Comparison of ENCODE assay signal across 8 mouse cellular contexts in genomic region chr5:125151872-125152534, GRCm38 (mm10). TPM values are rescaled to one million over a fixed set of nuclear protein-coding genes. Genes with fewer than 3 reads are reported as not detected.
DNase-seq lines count a peak whose midpoint lies in the region; ATAC-seq and TF ChIP-seq lines count a peak whose summit lies in the region.

No protein-coding gene starts in this region.

- peak overlapping the region; percentile 22; the same call in 1 of the 2 replicates for H3K9ac ChIP-seq in kidney, embryonic 16.5 days (replicated peaks; ENCODE audit: low read length)
- H3K9ac ChIP-seq in midbrain, embryonic 13.5 days (replicated peaks): peak overlapping the region; percentile 52; the same call in 1 of the 2 replicates

- no peaks in the 10 kb centered on the region for H3K27me3 ChIP-seq in kidney, embryonic 16.5 days (ENCODE audit: insufficient read depth, low read length)
- no peaks in the 10 kb centered on the region for H3K27me3 ChIP-seq in midbrain, embryonic 13.5 days

- DNase-seq in adrenal gland, adult (ENCODE audit: inconsistent age in 2 of 2, low spot score in 1 of 2): peak; percentile 73 to 83
- no peak for DNase-seq in adrenal gland, adult 18-20 months (ENCODE audit: low spot score in 2 of 2)
- DNase-seq in 3134 (ENCODE audit: extremely low read depth, insufficient read length, low spot score): peak; percentile 49
- no peak for DNase-seq in cerebellum, adult 8-10 months
- DNase-seq in B cell, adult 2 months: no peak

- 0 out of 2 replicates have a peak, but pooled peaks have one; percentile 7 for TF ChIP-seq POLR2A in embryonic fibroblast, embryonic 13.5 days (IDR thresholded peaks at IDR 0.05; ENCODE audit: low read depth, low read length)

- 17% methylated on average over 17 of the region's 17 CpGs for WGBS in kidney, embryonic 16.5 days
- WGBS in midbrain, embryonic 13.5 days: 19% methylated on average over 17 of the region's 17 CpGs

- H3K9me3 ChIP-seq in kidney, embryonic 16.5 days (ENCODE audit: low read length): no peaks in the 10 kb centered on the region
- H3K9me3 ChIP-seq in midbrain, embryonic 13.5 days: no peaks in the 10 kb centered on the region

- H3K27ac ChIP-seq in embryonic fibroblast, embryonic 13.5 days (ENCODE audit: insufficient read depth, low read length): peak overlapping the region; percentile 67
- peak overlapping the region; percentile 71 for H3K27ac ChIP-seq in kidney, embryonic 16.5 days (ENCODE audit: low read length)
- H3K27ac ChIP-seq in midbrain, embryonic 13.5 days: peak overlapping the region; percentile 92

- H3K36me3 ChIP-seq in kidney, embryonic 16.5 days (ENCODE audit: insufficient read depth, low read length): no peaks in the 10 kb centered on the region
- no peaks in the 10 kb centered on the region for H3K36me3 ChIP-seq in midbrain, embryonic 13.5 days

- H3K4me2 ChIP-seq in kidney, embryonic 16.5 days (replicated peaks; ENCODE audit: low read depth, low read length): peak overlapping the region; percentile 23; the same call in 1 of the 2 replicates
- H3K4me2 ChIP-seq in midbrain, embryonic 13.5 days (replicated peaks): peak overlapping the region; percentile 32

- TF ChIP-seq CTCF in embryonic fibroblast, embryonic 13.5 days (IDR thresholded peaks at IDR 0.05; ENCODE audit: borderline replicate concordance, insufficient read depth, low read length): no peak

- ATAC-seq in kidney, embryonic 16.5 days (ENCODE audit: low FRiP score, low TSS enrichment): peak; percentile 65
- peak; percentile 81 for ATAC-seq in midbrain, embryonic 13.5 days

- no peak overlapping the region for H3K4me3 ChIP-seq in embryonic fibroblast, embryonic 13.5 days (ENCODE audit: insufficient read depth, low read length)
- 0 out of 2 replicates have a peak overlapping the region, but pooled peaks have one; percentile 1 for H3K4me3 ChIP-seq in kidney, embryonic 16.5 days (ENCODE audit: low read length)
- no peak overlapping the region for H3K4me3 ChIP-seq in midbrain, embryonic 13.5 days (replicated peaks)

- H3K4me1 ChIP-seq in embryonic fibroblast, embryonic 13.5 days (ENCODE audit: control insufficient read depth, insufficient read depth, low read length): peaks cover 16% of the 10 kb centered on the region
- peaks cover 85% of the 10 kb centered on the region for H3K4me1 ChIP-seq in kidney, embryonic 16.5 days (ENCODE audit: insufficient read depth, low read length)
- H3K4me1 ChIP-seq in midbrain, embryonic 13.5 days (replicated peaks): peaks cover 96% of the 10 kb centered on the region

RNA-seq across cellular contexts. Expression of gene Ncor2, which starts 27.0 kb away (rescaled TPM):
- 100 to 1,000 TPM; 195 to 242 TPM for total RNA-seq in adrenal gland, adult 18-20 months (2021)
- 110 and 130 TPM in 2 replicates for polyA plus RNA-seq in embryonic fibroblast, embryonic 13.5 days (2011; ENCODE audit: insufficient read length, low read depth, missing spikeins)
- polyA plus RNA-seq in kidney, embryonic 16.5 days (2015; fragmentation: Nextera tagmentation; extraction: Ambion mirVana): 25.9 and 27.5 TPM in 2 replicates
- polyA plus RNA-seq in midbrain, embryonic 13.5 days (2015; fragmentation: Nextera tagmentation; extraction: Ambion mirVana): 20.2 and 22.6 TPM in 2 replicates

Comparison
In these comparisons a context has a peak if more than half of its experiments do, and no peak if none do; other contexts are left out.
1. DNase-seq: peak in adrenal gland, adult (2 of 2) and 3134 (single experiment); none in adrenal gland, adult 18-20 months (0 of 2), cerebellum, adult 8-10 months (single experiment) and B cell, adult 2 months (0 of 2).
2. Peak in every context shown above with its lines, with median percentiles within 50 percentile points of each other: H3K27ac ChIP-seq.